Mouse (Mus musculus) limb, embryonic 10.5 days (tissue): ENCODE results near the gene Trp53inp2. TPM values are rescaled to one million over a fixed set of nuclear protein-coding genes. Genes with fewer than 3 reads are reported as not detected.
A peak's percentile ranks its signal among the peaks of the same experiment; 100 is the strongest.

Source experiments
- DNase-seq: peaks from one replicate; pipeline ENCODE4 v3.0.0-alpha.2; 2017; ENCODE audit warnings: low spot score
- H3K27ac ChIP-seq: fragments of 300-500 bp; sonication (generic); 2 replicates; pipeline ENCODE4 v1.5.1; 2016; ENCODE audit warnings: mild to moderate bottlenecking
- H3K27me3 ChIP-seq: fragments of 300-500 bp; sonication (generic); 2 replicates; pipeline ENCODE4 v1.6.1; 2016; ENCODE audit warnings: low read depth, mild to moderate bottlenecking; ENCODE audit not compliant: poor library complexity, severe bottlenecking
- H3K36me3 ChIP-seq: fragments of 300-500 bp; sonication (generic); 2 replicates; pipeline ENCODE4 v1.6.1; 2016; ENCODE audit warnings: mild to moderate bottlenecking, moderate library complexity
- H3K4me1 ChIP-seq: fragments of 300-500 bp; sonication (generic); 2 replicates; pipeline ENCODE4 v1.6.1; 2016
- H3K4me3 ChIP-seq: fragments of 300-500 bp; sonication (generic); 2 replicates; pipeline ENCODE4 v1.5.1; 2016; ENCODE audit warnings: mild to moderate bottlenecking, moderate library complexity
- H3K9me3 ChIP-seq: fragments of 300-500 bp; sonication (generic); replicated peaks from 2 replicates; pipeline ENCODE4 v1.6.1; 2016; ENCODE audit warnings: mild to moderate bottlenecking
- WGBS: fragments of 180-500 bp; shearing (Covaris S2); methylation state at CpG from one replicate; pipeline ENCODE4 v1.1.7; 2016; 5-methylcytosine and 5-hydroxymethylcytosine counted together
- polyA plus RNA-seq: library from polyadenylated mRNA; unstranded; fragments of >200 nt; fragmentation: Nextera tagmentation; extraction: Ambion mirVana; gene quantifications from 2 replicates; pipeline ENCODE4 v1.2.1, GENCODE M21; 2016

The Trp53inp2 gene
- polyA plus RNA-seq, 1 experiment from 2014 or later: 23.5 TPM

GRCm38 (mm10) chr2:155372451-155372850 is 8.4 kb upstream of the Trp53inp2 start:
- Histone ChIP-seq H3K4me1 (no peaks in the 10 kb centered on the region; the same call in 1 of the 2 replicates), H3K27ac (no peak overlapping the region), H3K36me3 (no peaks in the 10 kb centered on the region), H3K4me3 (no peak overlapping the region), H3K27me3 (no peaks in the 10 kb centered on the region), H3K9me3 (no peaks in the 10 kb centered on the region)
- 52% methylated on average over 4 of the region's 4 CpGs for WGBS
- DNase-seq: no peak

- no peak for DNase-seq
- no peaks in the 10 kb centered on the region for H3K36me3 ChIP-seq
- no peaks in the 10 kb centered on the region for H3K27me3 ChIP-seq
- 76% methylated on average over 1 of the region's 1 CpGs for WGBS
- no peaks in the 10 kb centered on the region for H3K9me3 ChIP-seq
- H3K4me1 ChIP-seq: no peaks in the 10 kb centered on the region; the same call in 1 of the 2 replicates
- no peak overlapping the region for H3K4me3 ChIP-seq
- H3K27ac ChIP-seq: no peak overlapping the region
These were observed 7.6 kb upstream of the Trp53inp2 start for GRCm38 (mm10) chr2:155373302-155373701.

- H3K9me3 ChIP-seq: no peaks in the 10 kb centered on the region
- H3K27ac ChIP-seq: no peak overlapping the region
- H3K36me3 ChIP-seq: no peaks in the 10 kb centered on the region
- H3K4me3 ChIP-seq: no peak overlapping the region
- H3K4me1 ChIP-seq: no peaks in the 10 kb centered on the region; the same call in 1 of the 2 replicates
- peaks cover 5% of the 10 kb centered on the region; the same call in 1 of the 2 replicates for H3K27me3 ChIP-seq
- DNase-seq: no peak
- 92% methylated on average over 1 of the region's 1 CpGs for WGBS
These were observed 7.0 kb upstream of the Trp53inp2 start for GRCm38 (mm10) chr2:155373886-155374285.

GRCm38 (mm10) chr2:155374521-155374920 is 6.3 kb upstream of the Trp53inp2 start:
- Histone ChIP-seq H3K27me3 (peaks cover 11% of the 10 kb centered on the region), H3K9me3 (no peaks in the 10 kb centered on the region), H3K4me3 (no peak overlapping the region), H3K36me3 (no peaks in the 10 kb centered on the region), H3K4me1 (no peaks in the 10 kb centered on the region; the same call in 1 of the 2 replicates), H3K27ac (no peak overlapping the region)
- no peak for DNase-seq

GRCm38 (mm10) chr2:155376191-155376590 is 4.7 kb upstream of the Trp53inp2 start:
- Histone ChIP-seq H3K27me3 (peaks cover 27% of the 10 kb centered on the region), H3K36me3 (no peaks in the 10 kb centered on the region), H3K27ac (no peak overlapping the region), H3K4me3 (no peak overlapping the region), H3K9me3 (no peaks in the 10 kb centered on the region), H3K4me1 (peaks cover 6% of the 10 kb centered on the region)
- no peak for DNase-seq
- WGBS: 83% methylated on average over 10 of the region's 10 CpGs

GRCm38 (mm10) chr2:155381060-155381437 is 190 bp downstream of the Trp53inp2 start:
- Histone ChIP-seq H3K27me3 (peaks cover 34% of the 10 kb centered on the region), H3K27ac (peak overlapping the region; percentile 98), H3K4me3 (peak overlapping the region; percentile 93), H3K36me3 (peaks cover 10% of the 10 kb centered on the region), H3K4me1 (peaks cover 24% of the 10 kb centered on the region), H3K9me3 (no peaks in the 10 kb centered on the region)
- 3% methylated on average over 11 of the region's 11 CpGs for WGBS
- DNase-seq: no peak

- peak overlapping the region; percentile 93 for H3K4me3 ChIP-seq
- under 1% methylated on average over 68 of the region's 68 CpGs for WGBS
These were observed 928 bp downstream of the Trp53inp2 start for GRCm38 (mm10) chr2:155381643-155382331.

GRCm38 (mm10) chr2:155382332-155382700 is 1.5 kb downstream of the Trp53inp2 start:
- 27% methylated on average over 6 of the region's 6 CpGs for WGBS
- peak overlapping the region; percentile 93 for H3K4me3 ChIP-seq
- no peak for DNase-seq
- peaks cover 47% of the 10 kb centered on the region for H3K27me3 ChIP-seq
- peak overlapping the region; percentile 98 for H3K27ac ChIP-seq
- H3K4me1 ChIP-seq: peaks cover 32% of the 10 kb centered on the region
- H3K9me3 ChIP-seq: no peaks in the 10 kb centered on the region
- peaks cover 19% of the 10 kb centered on the region for H3K36me3 ChIP-seq

More at GRCm38 (mm10) chr2:155381643-155382331, 928 bp downstream of the Trp53inp2 start:
- peaks cover 15% of the 10 kb centered on the region for H3K36me3 ChIP-seq
- no peaks in the 10 kb centered on the region for H3K9me3 ChIP-seq
- peaks cover 31% of the 10 kb centered on the region for H3K4me1 ChIP-seq
- H3K27me3 ChIP-seq: peaks cover 42% of the 10 kb centered on the region
- peak overlapping the region; percentile 98 for H3K27ac ChIP-seq
- peak; percentile 98 for DNase-seq

- Histone ChIP-seq H3K9me3 (no peaks in the 10 kb centered on the region), H3K36me3 (peaks cover 25% of the 10 kb centered on the region), H3K4me3 (peak overlapping the region; percentile 93), H3K27ac (no peak overlapping the region), H3K27me3 (peaks cover 49% of the 10 kb centered on the region), H3K4me1 (peaks cover 32% of the 10 kb centered on the region)
- WGBS: 83% methylated on average over 2 of the region's 2 CpGs
- no peak for DNase-seq
These were observed 2.1 kb downstream of the Trp53inp2 start for GRCm38 (mm10) chr2:155382791-155383438.

- Histone ChIP-seq H3K27me3 (peaks cover 32% of the 10 kb centered on the region), H3K9me3 (no peaks in the 10 kb centered on the region), H3K4me3 (no peak overlapping the region), H3K4me1 (peaks cover 32% of the 10 kb centered on the region), H3K27ac (no peak overlapping the region), H3K36me3 (peaks cover 46% of the 10 kb centered on the region)
- DNase-seq: peak; percentile 75
- 34% methylated on average over 7 of the region's 7 CpGs for WGBS
These were observed 4.2 kb downstream of the Trp53inp2 start for GRCm38 (mm10) chr2:155385090-155385489.

GRCm38 (mm10) chr2:155385731-155386533 is 5.1 kb downstream of the Trp53inp2 start:
- Histone ChIP-seq H3K4me1 (peaks cover 28% of the 10 kb centered on the region), H3K4me3 (no peak overlapping the region; the same call in 1 of the 2 replicates), H3K27ac (peak overlapping the region; percentile 2; the same call in 1 of the 2 replicates), H3K36me3 (peaks cover 55% of the 10 kb centered on the region), H3K27me3 (peaks cover 24% of the 10 kb centered on the region), H3K9me3 (no peaks in the 10 kb centered on the region)
- WGBS: 40% methylated on average over 18 of the region's 18 CpGs
- DNase-seq: no peak

GRCm38 (mm10) chr2:155386534-155386899 is 5.7 kb downstream of the Trp53inp2 start:
- H3K4me3 ChIP-seq: no peak overlapping the region; the same call in 1 of the 2 replicates
- peaks cover 22% of the 10 kb centered on the region for H3K27me3 ChIP-seq
- 0 out of 2 replicates have a peak overlapping the region, but pooled peaks have one; percentile 2 for H3K27ac ChIP-seq
- peaks cover 25% of the 10 kb centered on the region for H3K4me1 ChIP-seq
- H3K9me3 ChIP-seq: no peaks in the 10 kb centered on the region
- no peak for DNase-seq
- peaks cover 61% of the 10 kb centered on the region for H3K36me3 ChIP-seq
- WGBS: 10% methylated on average over 27 of the region's 27 CpGs
